Mouse (Mus musculus) heart, postnatal 14 days (tissue): Measurements from ENCODE around the gene Peg12. TPM values are rescaled to one million over a fixed set of nuclear protein-coding genes. Genes with fewer than 3 reads are reported as not detected.

ENCODE experiments used
- total RNA-seq, 2 experiments: library from RNA; stranded (reverse); gene quantifications; 2 replicates each; pipeline ENCODE4 v1.2.3; 2021

The Peg12 gene
- total RNA-seq, 2 experiments from 2014 or later, result 1.8 to 2.3 TPM

Other genes with a start within 250 kb of the Peg12 start
- gene Ndn, start 117.9 kb downstream of the Peg12 start, total RNA-seq, result 1 to 10 TPM; 7.6 to 8.9 TPM
- gene Magel2, start 87.5 kb downstream of the Peg12 start, total RNA-seq, result not detected
- under 1 TPM; 0.32 to 0.60 TPM for gene Mkrn3, start 44.4 kb downstream of the Peg12 start, total RNA-seq